Mouse (Mus musculus): ENCODE results near the gene Tmed3. TPM values are rescaled to one million over a fixed set of nuclear protein-coding genes. Genes with fewer than 3 reads are reported as not detected.

Tmed3 gene
- polyA plus RNA-seq (2014; fragmentation: Nextera tagmentation; extraction: Ambion mirVana), result 69.2 and 78.3 TPM in 2 replicates

GRCm38 (mm10) chr9:89704265-89705196 lies at the start of gene Tmed3:
Gene Tmed3, minus strand, starts transcription at chr9:89705068.
- peak; percentile 100 for ATAC-seq (ENCODE audit: low FRiP score, low TSS enrichment)
- no peaks in the 10 kb centered on the region for H3K9me3 ChIP-seq (ENCODE audit: control insufficient read depth, low read length)
- H3K36me3 ChIP-seq (ENCODE audit: control insufficient read depth, insufficient read depth, low read length), result peaks cover 20% of the 10 kb centered on the region
- H3K27me3 ChIP-seq (ENCODE audit: control insufficient read depth, insufficient read depth, low read length), result no peaks in the 10 kb centered on the region
- WGBS, result 2% methylated on average over 41 of the region's 52 CpGs
- peak within 1 kb of the TSS; percentile 90 for H3K4me2 ChIP-seq (replicated peaks; ENCODE audit: low read depth, low read length)
- H3K4me1 ChIP-seq (ENCODE audit: control insufficient read depth, insufficient read depth, low read length), result peaks cover 8% of the 10 kb centered on the region; the same call in 1 of the 2 replicates
- peak within 1 kb of the TSS; percentile 53 for H3K4me3 ChIP-seq (ENCODE audit: low read length)
- H3K9ac ChIP-seq (ENCODE audit: low read depth, low read length), result peak within 1 kb of the TSS; percentile 70
- H3K27ac ChIP-seq (ENCODE audit: low read depth, low read length), result peak within 1 kb of the TSS; percentile 53; the same call in 1 of the 2 replicates

GRCm38 (mm10) chr9:89740041-89740440 lies 35.2 kb upstream of the Tmed3 start:
- Histone ChIP-seq H3K9ac (ENCODE audit: low read depth, low read length) (no peak overlapping the region), H3K4me3 (ENCODE audit: low read length) (no peak overlapping the region), H3K4me2 (replicated peaks; ENCODE audit: low read depth, low read length) (no peak overlapping the region), H3K36me3 (ENCODE audit: control insufficient read depth, insufficient read depth, low read length) (no peaks in the 10 kb centered on the region), H3K9me3 (ENCODE audit: control insufficient read depth, low read length) (no peaks in the 10 kb centered on the region), H3K27ac (ENCODE audit: low read depth, low read length) (no peak overlapping the region), H3K4me1 (ENCODE audit: control insufficient read depth, insufficient read depth, low read length) (no peaks in the 10 kb centered on the region), H3K27me3 (ENCODE audit: control insufficient read depth, insufficient read depth, low read length) (peaks cover 9% of the 10 kb centered on the region)
- ATAC-seq (ENCODE audit: low FRiP score, low TSS enrichment), result no peak

GRCm38 (mm10) chr9:89738295-89738694 lies 33.4 kb upstream of the Tmed3 start, which contains the start of gene Ankrd34c:
Gene Ankrd34c, minus strand, starts transcription at chr9:89738475.
- WGBS, result under 1% methylated on average over 8 of the region's 8 CpGs
- ATAC-seq (ENCODE audit: low FRiP score, low TSS enrichment), result no peak
- H3K9ac ChIP-seq (ENCODE audit: low read depth, low read length), result no peak within 1 kb of the TSS
- peaks cover 9% of the 10 kb centered on the region for H3K27me3 ChIP-seq (ENCODE audit: control insufficient read depth, insufficient read depth, low read length)
- no peak within 1 kb of the TSS for H3K4me2 ChIP-seq (replicated peaks; ENCODE audit: low read depth, low read length)
- no peaks in the 10 kb centered on the region for H3K36me3 ChIP-seq (ENCODE audit: control insufficient read depth, insufficient read depth, low read length)
- H3K27ac ChIP-seq (ENCODE audit: low read depth, low read length), result no peak within 1 kb of the TSS
- no peaks in the 10 kb centered on the region for H3K4me1 ChIP-seq (ENCODE audit: control insufficient read depth, insufficient read depth, low read length)
- no peaks in the 10 kb centered on the region for H3K9me3 ChIP-seq (ENCODE audit: control insufficient read depth, low read length)
- H3K4me3 ChIP-seq (ENCODE audit: low read length), result no peak within 1 kb of the TSS

GRCm38 (mm10) chr9:89737888-89738287 lies 33.0 kb upstream of the Tmed3 start:
- Histone ChIP-seq H3K9me3 (ENCODE audit: control insufficient read depth, low read length) (no peaks in the 10 kb centered on the region), H3K4me2 (replicated peaks; ENCODE audit: low read depth, low read length) (no peak overlapping the region), H3K36me3 (ENCODE audit: control insufficient read depth, insufficient read depth, low read length) (no peaks in the 10 kb centered on the region), H3K27ac (ENCODE audit: low read depth, low read length) (no peak overlapping the region), H3K27me3 (ENCODE audit: control insufficient read depth, insufficient read depth, low read length) (peaks cover 9% of the 10 kb centered on the region), H3K9ac (ENCODE audit: low read depth, low read length) (no peak overlapping the region), H3K4me1 (ENCODE audit: control insufficient read depth, insufficient read depth, low read length) (no peaks in the 10 kb centered on the region), H3K4me3 (ENCODE audit: low read length) (no peak overlapping the region)
- 9% methylated on average over 6 of the region's 6 CpGs for WGBS
- ATAC-seq (ENCODE audit: low FRiP score, low TSS enrichment), result no peak

GRCm38 (mm10) chr9:89736932-89737705 lies 32.3 kb upstream of the Tmed3 start:
- H3K27me3 ChIP-seq (ENCODE audit: control insufficient read depth, insufficient read depth, low read length), result peaks cover 9% of the 10 kb centered on the region
- H3K4me3 ChIP-seq (ENCODE audit: low read length), result no peak overlapping the region
- no peak overlapping the region for H3K9ac ChIP-seq (ENCODE audit: low read depth, low read length)
- 8% methylated on average over 20 of the region's 20 CpGs for WGBS
- H3K4me1 ChIP-seq (ENCODE audit: control insufficient read depth, insufficient read depth, low read length), result no peaks in the 10 kb centered on the region
- ATAC-seq (ENCODE audit: low FRiP score, low TSS enrichment), result peak; percentile 87; the same call in 1 of the 2 replicates
- no peaks in the 10 kb centered on the region for H3K9me3 ChIP-seq (ENCODE audit: control insufficient read depth, low read length)
- no peak overlapping the region for H3K27ac ChIP-seq (ENCODE audit: low read depth, low read length)
- H3K4me2 ChIP-seq (replicated peaks; ENCODE audit: low read depth, low read length), result no peak overlapping the region
- no peaks in the 10 kb centered on the region for H3K36me3 ChIP-seq (ENCODE audit: control insufficient read depth, insufficient read depth, low read length)

- Histone ChIP-seq H3K4me1 (ENCODE audit: control insufficient read depth, insufficient read depth, low read length) (peaks cover 8% of the 10 kb centered on the region; the same call in 1 of the 2 replicates), H3K4me3 (ENCODE audit: low read length) (no peak overlapping the region), H3K36me3 (ENCODE audit: control insufficient read depth, insufficient read depth, low read length) (peaks cover 3% of the 10 kb centered on the region; the same call in 1 of the 2 replicates), H3K9ac (ENCODE audit: low read depth, low read length) (no peak overlapping the region), H3K4me2 (replicated peaks; ENCODE audit: low read depth, low read length) (no peak overlapping the region), H3K27me3 (ENCODE audit: control insufficient read depth, insufficient read depth, low read length) (no peaks in the 10 kb centered on the region), H3K27ac (ENCODE audit: low read depth, low read length) (no peak overlapping the region), H3K9me3 (ENCODE audit: control insufficient read depth, low read length) (no peaks in the 10 kb centered on the region)
- no peak for ATAC-seq (ENCODE audit: low FRiP score, low TSS enrichment)
- WGBS, result 30% methylated on average over 4 of the region's 4 CpGs
Observed at GRCm38 (mm10) chr9:89706906-89707305, 2.0 kb upstream of the Tmed3 start.

GRCm38 (mm10) chr9:89705197-89705533 lies 297 bp upstream of the Tmed3 start:
- Histone ChIP-seq H3K9ac (ENCODE audit: low read depth, low read length) (peak overlapping the region; percentile 70), H3K4me2 (replicated peaks; ENCODE audit: low read depth, low read length) (peak overlapping the region; percentile 90), H3K4me1 (ENCODE audit: control insufficient read depth, insufficient read depth, low read length) (peaks cover 8% of the 10 kb centered on the region; the same call in 1 of the 2 replicates), H3K4me3 (ENCODE audit: low read length) (peak overlapping the region; percentile 53), H3K9me3 (ENCODE audit: control insufficient read depth, low read length) (no peaks in the 10 kb centered on the region), H3K27ac (ENCODE audit: low read depth, low read length) (no peak overlapping the region; the same call in 1 of the 2 replicates), H3K27me3 (ENCODE audit: control insufficient read depth, insufficient read depth, low read length) (no peaks in the 10 kb centered on the region), H3K36me3 (ENCODE audit: control insufficient read depth, insufficient read depth, low read length) (peaks cover 14% of the 10 kb centered on the region)
- 8% methylated on average over 10 of the region's 10 CpGs for WGBS
- peak; percentile 47 for ATAC-seq (ENCODE audit: low FRiP score, low TSS enrichment)

- Histone ChIP-seq H3K9me3 (ENCODE audit: control insufficient read depth, low read length) (no peaks in the 10 kb centered on the region), H3K4me3 (ENCODE audit: low read length) (no peak overlapping the region), H3K4me2 (replicated peaks; ENCODE audit: low read depth, low read length) (no peak overlapping the region), H3K27me3 (ENCODE audit: control insufficient read depth, insufficient read depth, low read length) (no peaks in the 10 kb centered on the region), H3K27ac (ENCODE audit: low read depth, low read length) (no peak overlapping the region), H3K9ac (ENCODE audit: low read depth, low read length) (no peak overlapping the region), H3K4me1 (ENCODE audit: control insufficient read depth, insufficient read depth, low read length) (peaks cover 8% of the 10 kb centered on the region; the same call in 1 of the 2 replicates), H3K36me3 (ENCODE audit: control insufficient read depth, insufficient read depth, low read length) (peaks cover 30% of the 10 kb centered on the region)
- 93% methylated on average over 2 of the region's 2 CpGs for WGBS
- ATAC-seq (ENCODE audit: low FRiP score, low TSS enrichment), result no peak
Observed at GRCm38 (mm10) chr9:89700910-89701457, 3.9 kb downstream of the Tmed3 start.
